Mouse (Mus musculus): ENCODE measurements around the gene Vmn1r77.
"Not testable (repeated sequence)": the region's sequence is repeated elsewhere in the genome, so short reads cannot be mapped to it uniquely, and the experiment has no call there.

The Vmn1r77 gene

GRCm38 (mm10) chr7:12036452-12036851 is at the start of gene Vmn1r77:
Gene Vmn1r77 (plus strand): TSS chr7:12036752.
- DNase-seq (ENCODE audit: low spot score) = not testable (repeated sequence)

GRCm38 (mm10) chr7:12011491-12011890 is 25.1 kb upstream of the Vmn1r77 start:
- not testable (repeated sequence) for DNase-seq (ENCODE audit: low spot score)

GRCm38 (mm10) chr7:12012392-12012791 is 24.2 kb upstream of the Vmn1r77 start:
- DNase-seq (ENCODE audit: low spot score) = not testable (repeated sequence)

GRCm38 (mm10) chr7:12013106-12013505 is 23.4 kb upstream of the Vmn1r77 start:
- DNase-seq (ENCODE audit: low spot score) = no peak

GRCm38 (mm10) chr7:12017829-12018228 is 18.7 kb upstream of the Vmn1r77 start:
- DNase-seq (ENCODE audit: low spot score) = not testable (repeated sequence)

- no peak for DNase-seq (ENCODE audit: low spot score)
These were observed 4.1 kb downstream of the Vmn1r77 start for GRCm38 (mm10) chr7:12040664-12041063.

Measured in retina, embryonic 14.5 days (tissue).